Mouse (Mus musculus) kidney, postnatal 4 days (tissue): ENCODE data around the gene Cish.

Experiments used
- DNase-seq, 2 experiments: peaks; one replicate each; pipeline ENCODE4 v3.0.0; 2021; ENCODE audit warnings: mixed read lengths in 2 of 2

Gene Cish

GRCm38 (mm10) chr9:107278126-107278525, 17.7 kb upstream of the Cish start:
- no peak for DNase-seq

DNA sequence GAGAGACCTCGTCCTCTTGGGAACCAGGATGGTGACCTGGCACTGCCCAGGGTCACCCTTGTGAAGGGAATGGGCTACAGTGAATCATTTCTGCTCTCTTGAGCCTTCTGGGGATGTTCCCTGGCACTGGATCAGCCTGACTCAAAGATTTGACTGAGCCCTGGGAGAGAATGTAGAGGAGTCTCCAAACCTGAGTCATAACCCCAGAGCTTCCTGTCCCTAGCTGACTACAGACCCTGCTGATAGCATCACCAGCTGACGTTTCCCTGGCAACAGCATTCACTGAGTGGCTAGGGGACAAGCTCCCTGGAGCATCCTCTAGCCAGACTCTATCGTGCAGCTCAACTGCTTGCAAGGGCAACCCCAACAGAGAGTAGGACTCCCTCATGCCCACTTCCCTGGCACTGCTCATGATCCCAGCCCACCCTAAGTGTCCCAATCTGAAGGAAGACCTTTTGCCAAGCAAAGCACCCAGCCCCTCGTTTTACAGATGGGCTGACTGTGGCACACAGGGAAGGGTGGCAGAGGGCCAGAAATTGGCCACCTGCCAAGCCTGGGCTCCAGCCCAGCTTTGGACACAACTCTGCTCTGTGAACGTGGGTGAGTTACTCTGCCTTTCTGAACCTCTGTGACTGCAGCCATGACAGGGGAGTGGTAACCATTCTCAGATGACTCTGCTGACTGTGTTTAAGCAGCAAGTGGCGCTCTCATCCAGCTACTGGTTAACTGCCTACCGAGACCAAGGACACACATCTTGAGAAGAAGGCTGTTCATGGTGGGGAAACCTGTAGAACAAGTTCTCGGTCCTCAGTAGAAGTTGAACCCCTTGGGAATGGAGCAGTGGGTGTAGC, 17.1 kb upstream of the Cish start:
- DNase-seq, result no peak

GRCm38 (mm10) chr9:107279378-107280321, 16.2 kb upstream of the Cish start:
- peak; percentile 62 to 77 for DNase-seq

DNA sequence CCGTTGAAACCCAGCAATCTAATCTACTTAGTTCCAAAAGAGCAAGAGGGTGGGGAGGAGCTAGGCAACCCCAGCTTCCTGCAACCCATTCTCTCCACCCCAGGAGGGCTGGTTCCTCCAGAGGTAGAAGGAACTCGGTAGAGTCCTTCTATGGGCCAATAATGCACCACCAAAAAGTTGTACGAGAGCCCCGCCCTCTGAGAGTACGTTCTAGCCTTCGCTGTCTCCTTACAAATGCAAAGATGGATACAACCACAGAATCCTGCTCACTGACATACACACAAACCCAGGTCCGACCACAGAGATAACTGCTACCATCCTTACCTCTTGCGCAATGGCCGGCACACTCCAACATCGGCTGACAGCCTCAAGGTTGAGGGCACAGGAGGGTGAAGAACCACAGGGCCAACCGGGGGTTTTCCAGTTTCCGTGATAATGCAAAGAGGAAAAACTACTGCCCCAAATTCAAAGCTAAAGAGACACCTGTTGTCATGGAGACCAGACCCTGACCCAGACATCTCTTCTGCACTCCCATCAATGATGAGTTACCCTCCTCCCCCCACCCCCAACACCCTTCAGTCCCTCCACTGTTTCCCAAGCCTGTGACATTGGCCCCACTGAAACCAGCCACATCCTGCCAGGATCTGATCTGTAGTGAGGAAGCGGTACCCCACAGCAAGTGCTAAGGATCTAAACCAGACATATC, 15.4 kb upstream of the Cish start:
- DNase-seq, result no peak

DNA sequence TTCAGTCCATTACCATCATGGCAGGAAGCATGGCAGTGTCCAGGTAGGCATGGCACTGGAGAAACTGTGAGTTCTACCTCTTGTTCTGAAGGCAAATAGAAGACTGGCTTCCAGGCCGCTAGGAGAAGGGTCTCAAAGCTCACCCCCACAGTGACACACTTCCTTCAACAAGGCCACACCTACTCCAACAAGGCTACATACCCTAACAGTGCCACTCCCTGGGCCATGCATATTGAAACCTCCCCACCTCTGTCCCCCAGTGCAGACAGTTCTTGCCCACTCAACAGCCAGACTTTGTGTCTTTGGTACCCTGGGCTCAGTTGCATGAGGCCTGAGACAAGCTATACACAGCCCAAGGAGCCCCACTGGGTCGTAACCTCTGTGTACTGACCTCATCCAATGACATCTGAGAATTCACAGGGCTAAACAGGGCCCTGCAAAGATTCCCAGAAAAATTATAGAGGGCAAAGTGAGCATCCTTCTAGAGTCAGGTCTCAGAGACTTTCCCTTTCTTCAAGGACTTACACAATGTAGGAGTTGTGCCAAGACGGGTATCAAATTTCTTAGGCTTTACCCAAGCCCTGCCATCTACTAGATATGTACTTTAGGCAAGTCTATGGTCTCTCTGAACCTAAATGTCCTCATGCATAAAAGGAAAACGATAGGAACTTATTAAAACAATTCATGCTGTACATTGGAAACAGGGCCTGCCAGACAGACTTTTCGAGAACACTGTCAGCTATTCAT, 14.4 kb upstream of the Cish start:
- DNase-seq, result no peak

DNA sequence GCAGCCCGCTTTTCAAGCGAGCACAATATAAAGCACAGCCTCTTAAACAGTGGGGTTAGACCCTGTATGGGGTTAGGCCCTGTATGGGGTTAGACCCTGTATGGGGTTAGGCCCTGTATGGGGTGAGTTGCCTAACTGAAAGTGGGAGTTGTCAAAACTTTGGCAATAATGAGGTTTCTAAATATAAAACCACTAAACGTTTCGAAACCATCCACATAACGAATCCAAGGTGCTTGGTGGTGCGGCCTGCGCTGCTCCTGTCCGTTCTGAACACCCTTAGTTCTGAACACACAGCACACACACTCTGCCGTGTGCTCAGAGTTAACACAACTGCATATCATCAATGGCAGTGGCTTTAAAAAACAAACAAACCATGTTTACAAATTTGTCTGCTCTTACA, 12.9 kb upstream of the Cish start:
- DNase-seq, result no peak

DNA sequence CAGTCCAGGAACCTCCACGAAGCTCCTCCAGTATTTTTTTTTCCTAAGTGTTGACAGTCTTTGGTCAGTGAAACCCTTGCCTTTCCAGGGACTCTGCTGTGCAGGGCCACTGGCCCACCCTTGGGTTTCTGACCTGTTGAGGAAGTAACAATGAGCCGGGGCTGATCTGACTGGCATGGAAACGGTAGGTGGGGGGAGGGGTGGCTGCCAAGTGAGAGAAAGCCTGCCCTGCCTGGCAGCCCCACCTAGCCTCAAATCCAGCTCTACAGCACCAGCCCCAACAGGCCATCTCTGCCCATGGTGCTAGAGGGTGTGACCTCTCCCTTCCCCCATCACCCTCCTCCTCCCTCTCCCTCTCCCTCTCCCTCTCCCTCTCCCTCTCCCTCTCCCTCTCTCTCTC, 10.8 kb upstream of the Cish start:
- DNase-seq, result peak; percentile 55 to 67

GRCm38 (mm10) chr9:107287294-107287693, 8.5 kb upstream of the Cish start:
- no peak for DNase-seq

- no peak for DNase-seq
These were observed 7.6 kb upstream of the Cish start for GRCm38 (mm10) chr9:107288105-107288650.

GRCm38 (mm10) chr9:107288711-107289110, 7.1 kb upstream of the Cish start:
- DNase-seq, result no peak

DNA sequence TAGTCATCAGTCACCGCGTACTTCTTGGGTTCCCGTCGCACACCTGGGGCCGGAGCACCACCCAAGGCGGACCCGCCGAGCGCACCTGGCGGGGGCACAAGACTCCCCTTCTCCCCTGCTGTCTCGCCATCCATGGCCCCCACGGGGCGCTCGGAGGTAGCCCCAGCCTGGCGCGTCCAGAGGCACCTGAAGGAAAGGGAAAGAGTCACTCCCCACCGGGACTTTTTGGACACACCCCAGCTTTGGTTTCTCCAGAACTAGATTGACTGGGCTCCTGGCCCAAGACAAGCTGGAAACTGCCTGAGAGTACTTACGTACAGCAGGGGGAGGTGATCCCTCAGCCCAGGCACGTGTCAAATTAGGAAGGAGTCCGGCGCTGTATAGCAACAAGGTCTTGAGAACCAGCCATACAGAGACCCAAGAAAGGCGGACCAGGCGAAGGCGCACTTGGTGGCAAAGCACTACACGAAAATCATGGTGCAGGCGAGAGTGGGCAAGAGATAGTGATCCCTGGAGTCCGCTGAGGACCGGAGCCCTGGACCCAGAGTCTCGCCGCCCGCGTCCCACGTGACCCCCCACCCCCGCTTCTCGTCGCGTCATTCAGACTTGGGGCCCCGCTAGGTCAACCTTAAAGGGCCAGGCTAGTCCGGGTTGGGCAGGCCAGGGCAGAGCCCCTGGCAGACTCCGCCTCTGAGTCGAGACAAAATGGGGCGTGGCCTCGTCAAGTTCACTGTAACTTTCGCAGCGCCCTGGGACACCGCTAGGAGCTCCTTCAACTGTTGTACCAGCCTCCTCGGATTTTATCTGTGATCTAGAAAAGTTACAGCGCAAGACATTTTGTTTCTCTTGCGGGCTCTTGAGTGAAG, 6.4 kb upstream of the Cish start, which contains the start of gene Mapkapk3:
Gene Mapkapk3, minus strand, starts transcription at position 667 of the 866 bp plus-strand sequence.
- DNase-seq, result peak; percentile 89 to 94

- DNase-seq, result peak; percentile 89
These were observed 4.9 kb upstream of the Cish start for GRCm38 (mm10) chr9:107290897-107291296.

- DNase-seq, result peak; percentile 94 to 95
These were observed 1.6 kb upstream of the Cish start for GRCm38 (mm10) chr9:107294249-107294648.

DNA sequence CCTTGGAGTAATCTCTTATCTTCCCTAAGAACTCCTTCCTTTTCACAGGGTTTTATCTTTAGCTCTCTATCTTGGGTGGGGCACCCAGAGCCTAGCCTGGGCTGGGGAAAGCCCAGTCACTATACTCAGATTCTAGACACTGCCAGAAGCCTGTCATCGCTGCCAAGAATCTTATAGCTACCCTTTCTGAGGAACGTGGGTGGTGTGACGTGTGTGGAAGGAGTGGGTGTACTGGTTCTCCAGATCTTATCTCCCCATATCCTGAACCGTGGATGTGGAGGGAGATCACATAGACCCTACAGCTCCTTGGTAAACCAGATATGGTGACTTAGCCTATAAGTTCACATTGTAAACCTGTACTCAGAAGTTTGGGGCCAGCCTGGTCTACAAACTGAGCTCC, 210 bp upstream of the Cish start:
- DNase-seq, result no peak

DNA sequence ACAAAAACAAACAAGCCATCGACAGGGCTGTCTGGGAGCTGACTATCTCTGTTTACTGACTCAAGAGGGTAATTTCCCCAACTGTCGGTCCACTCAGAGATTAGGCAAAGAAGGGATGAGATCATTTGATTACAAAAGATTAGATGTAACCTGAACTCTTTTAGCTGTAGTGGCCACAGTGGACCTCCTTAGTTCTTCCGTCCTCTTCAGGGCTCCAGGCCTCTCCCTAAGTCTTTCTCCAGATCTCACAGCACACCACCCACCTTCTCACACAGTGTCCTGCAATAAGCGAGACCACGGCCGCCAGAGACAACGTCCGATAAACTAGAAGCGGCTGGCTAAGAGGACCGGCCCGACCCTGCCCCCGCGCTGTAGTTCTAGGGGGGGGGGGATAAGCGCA, 215 bp downstream of the Cish start:
- no peak for DNase-seq

DNA sequence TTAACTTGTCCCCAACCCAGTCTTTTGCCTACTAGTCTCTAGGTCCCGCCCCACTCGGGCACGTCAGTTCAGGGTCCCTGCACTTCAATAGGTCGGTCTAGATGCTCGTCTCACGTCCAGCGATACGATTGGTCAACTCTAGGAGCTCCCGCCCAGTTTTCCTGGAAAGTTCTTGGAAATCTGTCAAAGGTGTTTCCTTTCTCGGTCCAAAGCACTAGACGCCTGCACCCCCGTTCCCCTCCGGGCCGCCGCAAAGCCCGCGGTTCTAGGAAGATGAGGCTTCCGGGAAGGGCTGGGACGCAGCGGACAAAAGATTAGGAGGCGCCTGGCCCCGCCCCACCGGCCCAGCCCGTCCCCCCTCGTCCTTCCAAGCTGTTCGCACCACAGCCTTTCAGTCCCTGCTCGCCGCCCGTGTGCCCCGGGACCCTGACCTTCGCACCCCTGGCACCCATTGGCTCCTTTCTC, 707 bp downstream of the Cish start:
- peak; percentile 94 to 96 for DNase-seq

DNA sequence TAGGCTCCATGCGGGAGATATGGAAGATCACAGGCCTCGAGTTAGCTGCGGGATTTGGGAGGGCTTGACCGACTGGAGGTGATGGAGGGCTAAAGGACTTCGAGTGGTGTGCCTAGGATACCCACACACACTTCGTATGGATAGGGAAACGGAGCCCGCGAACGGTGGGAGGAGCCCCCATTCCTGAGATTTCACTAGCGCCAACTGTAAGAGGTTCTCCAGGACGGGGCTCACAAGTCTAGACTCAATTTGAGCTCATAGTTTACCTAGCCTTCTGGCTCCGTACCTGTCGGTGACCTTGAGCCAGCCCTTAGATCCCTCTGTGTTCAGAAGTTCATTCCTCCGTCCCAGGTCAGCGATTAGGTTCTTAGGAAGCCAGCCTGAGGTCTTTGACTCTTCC, 1.2 kb downstream of the Cish start:
- no peak for DNase-seq

DNA sequence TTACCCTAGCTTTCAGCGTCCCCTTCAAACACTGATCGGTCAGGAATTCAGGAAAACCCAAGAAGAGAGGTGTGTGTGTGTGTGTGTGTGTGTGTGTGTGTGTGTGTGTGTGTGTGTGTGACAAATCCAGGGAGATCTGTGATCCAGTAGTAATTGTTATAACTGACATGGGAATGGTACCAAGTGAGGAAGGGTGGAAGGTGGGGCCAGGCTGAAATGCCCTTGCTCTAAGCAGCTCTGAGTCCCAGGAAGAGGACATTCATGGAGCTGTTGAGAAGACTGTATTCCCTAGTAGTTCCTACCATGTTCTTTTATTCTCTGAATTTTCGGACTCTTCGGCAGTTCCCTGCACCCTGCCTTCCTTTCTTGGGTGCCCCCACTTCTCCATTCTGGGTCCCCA, 1.8 kb downstream of the Cish start:
- no peak for DNase-seq

- DNase-seq, result peak; percentile 28 to 45
These were observed 2.4 kb downstream of the Cish start for GRCm38 (mm10) chr9:107298059-107298780.

- DNase-seq, result no peak
These were observed 3.0 kb downstream of the Cish start for GRCm38 (mm10) chr9:107298876-107299275.
